Mouse (Mus musculus) splenic B cell, adult 2 months (primary cell): ENCODE data around the gene Ercc2.

Source experiments
- DNase-seq: peaks from one replicate; pipeline ENCODE4 v3.0.0-alpha.2; 2011; ENCODE audit warnings: low read depth, low spot score
- H3K27me3 ChIP-seq: 2 replicates; pipeline ENCODE4 v1.6.1; 2012; ENCODE audit warnings: mild to moderate bottlenecking, low read length, moderate library complexity, mixed read lengths; ENCODE audit not compliant: control insufficient read depth, poor library complexity, insufficient read depth, severe bottlenecking
- H3K36me3 ChIP-seq: 2 replicates; pipeline ENCODE4 v1.6.1; 2012; ENCODE audit warnings: mild to moderate bottlenecking, low read length, moderate library complexity, mixed read lengths; ENCODE audit not compliant: control insufficient read depth, poor library complexity, insufficient read depth, severe bottlenecking

Ercc2 gene

GRCm38 (mm10) chr7:19409753-19410152 lies 27.9 kb downstream of the Ercc2 start:
- Histone ChIP-seq H3K36me3 (no peaks in the 10 kb centered on the region), H3K27me3 (no peaks in the 10 kb centered on the region)
- DNase-seq, result no peak

GRCm38 (mm10) chr7:19410766-19411344 lies 29.0 kb downstream of the Ercc2 start:
- Histone ChIP-seq H3K36me3 (no peaks in the 10 kb centered on the region), H3K27me3 (no peaks in the 10 kb centered on the region)
- DNase-seq, result no peak

GRCm38 (mm10) chr7:19411783-19412182 lies 30.0 kb downstream of the Ercc2 start:
- H3K36me3 ChIP-seq, result no peaks in the 10 kb centered on the region
- no peaks in the 10 kb centered on the region for H3K27me3 ChIP-seq
- DNase-seq, result no peak

GRCm38 (mm10) chr7:19413525-19413924 lies 31.7 kb downstream of the Ercc2 start:
- Histone ChIP-seq H3K36me3 (no peaks in the 10 kb centered on the region), H3K27me3 (no peaks in the 10 kb centered on the region)
- no peak for DNase-seq

- no peaks in the 10 kb centered on the region for H3K36me3 ChIP-seq
- H3K27me3 ChIP-seq, result no peaks in the 10 kb centered on the region
- no peak for DNase-seq
Measured at GRCm38 (mm10) chr7:19416590-19416989, 34.8 kb downstream of the Ercc2 start.

GRCm38 (mm10) chr7:19420121-19420520 lies 38.3 kb downstream of the Ercc2 start:
- peak; percentile 28 for DNase-seq
- H3K27me3 ChIP-seq, result no peaks in the 10 kb centered on the region
- no peaks in the 10 kb centered on the region for H3K36me3 ChIP-seq

GRCm38 (mm10) chr7:19420821-19421636 lies 39.2 kb downstream of the Ercc2 start:
- Histone ChIP-seq H3K27me3 (no peaks in the 10 kb centered on the region), H3K36me3 (peaks cover 2% of the 10 kb centered on the region; the same call in 1 of the 2 replicates)
- peak; percentile 89 for DNase-seq

- no peak for DNase-seq
- no peaks in the 10 kb centered on the region for H3K27me3 ChIP-seq
Measured at GRCm38 (mm10) chr7:19423083-19423482, 41.3 kb downstream of the Ercc2 start.

GRCm38 (mm10) chr7:19424051-19424450 lies 42.2 kb downstream of the Ercc2 start:
- DNase-seq, result no peak
- Histone ChIP-seq H3K36me3 (peaks cover 2% of the 10 kb centered on the region; the same call in 1 of the 2 replicates), H3K27me3 (no peaks in the 10 kb centered on the region)

More at GRCm38 (mm10) chr7:19423083-19423482, 41.3 kb downstream of the Ercc2 start:
- H3K36me3 ChIP-seq, result peaks cover 2% of the 10 kb centered on the region; the same call in 1 of the 2 replicates

- no peaks in the 10 kb centered on the region for H3K27me3 ChIP-seq
- H3K36me3 ChIP-seq, result peaks cover 2% of the 10 kb centered on the region; the same call in 1 of the 2 replicates
- DNase-seq, result no peak
Measured at GRCm38 (mm10) chr7:19426349-19426748, 44.5 kb downstream of the Ercc2 start.

GRCm38 (mm10) chr7:19426888-19427287 lies 45.1 kb downstream of the Ercc2 start:
- no peaks in the 10 kb centered on the region for H3K27me3 ChIP-seq
- peaks cover 2% of the 10 kb centered on the region; the same call in 1 of the 2 replicates for H3K36me3 ChIP-seq
- DNase-seq, result no peak

- Histone ChIP-seq H3K27me3 (no peaks in the 10 kb centered on the region), H3K36me3 (peaks cover 5% of the 10 kb centered on the region; the same call in 1 of the 2 replicates)
- DNase-seq, result peak; percentile 43
Measured at GRCm38 (mm10) chr7:19427999-19428650, 46.3 kb downstream of the Ercc2 start.

- DNase-seq, result peak; percentile 41
- peaks cover 6% of the 10 kb centered on the region; the same call in 1 of the 2 replicates for H3K36me3 ChIP-seq
- no peaks in the 10 kb centered on the region for H3K27me3 ChIP-seq
Measured at GRCm38 (mm10) chr7:19429726-19430125, 47.9 kb downstream of the Ercc2 start.

- no peaks in the 10 kb centered on the region for H3K27me3 ChIP-seq
- no peak for DNase-seq
- peaks cover 6% of the 10 kb centered on the region; the same call in 1 of the 2 replicates for H3K36me3 ChIP-seq
Measured at GRCm38 (mm10) chr7:19430402-19430801, 48.6 kb downstream of the Ercc2 start.

- Histone ChIP-seq H3K36me3 (peaks cover 7% of the 10 kb centered on the region), H3K27me3 (no peaks in the 10 kb centered on the region)
- no peak for DNase-seq
Measured at GRCm38 (mm10) chr7:19432475-19432874, 50.7 kb downstream of the Ercc2 start.
